Mouse (Mus musculus): ENCODE measurements at regions not wholly inside any gene's neighbourhood (a gene's known extent, or its start where the extent isn't known, plus 50 kb on each side); places are given as distances from the start of the nearest gene placed in this dataset.

- no peaks in the 10 kb centered on the region for H3K79me2 ChIP-seq (ENCODE audit: control insufficient read depth, insufficient read depth)
- no peak for TF ChIP-seq FOSL1 (IDR thresholded peaks at IDR 0.05; ENCODE audit: insufficient read depth, low read length, poor library complexity, severe bottlenecking)
- TF ChIP-seq MYOG (IDR thresholded peaks at IDR 0.05; ENCODE audit: control insufficient read depth, extremely low read depth, insufficient read length): no peak
- TF ChIP-seq CEBPB (IDR thresholded peaks at IDR 0.05; ENCODE audit: low read depth): no peak
- TF ChIP-seq MYOD1 (IDR thresholded peaks at IDR 0.05; ENCODE audit: control insufficient read depth, insufficient read length, low read depth): no peak
- no peak for TF ChIP-seq USF1 (IDR thresholded peaks at IDR 0.05; ENCODE audit: low read depth)
- no peak for TF ChIP-seq MAX (IDR thresholded peaks at IDR 0.05)
- TF ChIP-seq CTCF (IDR thresholded peaks at IDR 0.05; ENCODE audit: control insufficient read depth, insufficient read depth, insufficient read length): no peak
- H3K4me3 ChIP-seq (ENCODE audit: insufficient read depth, poor library complexity, severe bottlenecking): no peak overlapping the region
- H3K79me3 ChIP-seq (ENCODE audit: low read depth): no peaks in the 10 kb centered on the region
- no peaks in the 10 kb centered on the region for H3K27me3 ChIP-seq (ENCODE audit: control insufficient read depth, insufficient read depth, insufficient read length)
- no peaks in the 10 kb centered on the region for H3K36me3 ChIP-seq (ENCODE audit: control insufficient read depth, insufficient read depth)
- H3ac ChIP-seq (ENCODE audit: control insufficient read depth, insufficient read length, low read depth): no peak overlapping the region
Measured at GRCm38 (mm10) chr1:168697386-168697785, 265.3 kb upstream of the Pbx1 start.

GRCm38 (mm10) chr1:168686821-168687220 is 254.8 kb upstream of the Pbx1 start:
- no peaks in the 10 kb centered on the region for H3K79me2 ChIP-seq (ENCODE audit: control insufficient read depth, insufficient read depth)
- no peaks in the 10 kb centered on the region for H3K79me3 ChIP-seq (ENCODE audit: low read depth)
- H3K27me3 ChIP-seq (ENCODE audit: control insufficient read depth, insufficient read depth, insufficient read length): no peaks in the 10 kb centered on the region
- no peak overlapping the region for H3K4me3 ChIP-seq (ENCODE audit: insufficient read depth, poor library complexity, severe bottlenecking)
- no peak overlapping the region for H3ac ChIP-seq (ENCODE audit: control insufficient read depth, insufficient read length, low read depth)
- TF ChIP-seq CTCF (IDR thresholded peaks at IDR 0.05; ENCODE audit: control insufficient read depth, insufficient read depth, insufficient read length) (no peak), FOSL1 (IDR thresholded peaks at IDR 0.05; ENCODE audit: insufficient read depth, low read length, poor library complexity, severe bottlenecking) (no peak), USF1 (IDR thresholded peaks at IDR 0.05; ENCODE audit: low read depth) (no peak), CEBPB (IDR thresholded peaks at IDR 0.05; ENCODE audit: low read depth) (no peak), MYOG (IDR thresholded peaks at IDR 0.05; ENCODE audit: control insufficient read depth, extremely low read depth, insufficient read length) (no peak), MYOD1 (IDR thresholded peaks at IDR 0.05; ENCODE audit: control insufficient read depth, insufficient read length, low read depth) (no peak), MAX (IDR thresholded peaks at IDR 0.05) (no peak)
- H3K36me3 ChIP-seq (ENCODE audit: control insufficient read depth, insufficient read depth): no peaks in the 10 kb centered on the region

DNA sequence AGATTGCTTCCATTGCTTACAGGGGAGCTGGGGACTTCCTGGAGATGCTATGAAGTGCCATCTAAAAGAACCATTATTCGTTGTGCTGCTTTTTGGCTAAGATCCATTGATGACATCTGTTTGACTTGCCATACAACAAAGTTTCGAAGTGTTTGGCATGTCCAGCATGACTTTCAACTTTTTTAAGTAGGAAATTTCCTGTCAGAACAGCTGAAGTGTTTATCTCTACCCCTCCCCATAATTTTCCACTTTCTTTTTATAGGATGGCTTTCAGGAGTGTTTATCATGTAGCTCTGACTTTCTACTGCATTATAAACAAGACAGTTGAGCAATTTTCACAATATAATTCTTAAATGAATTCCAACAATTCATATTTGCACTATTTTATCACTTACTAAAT is 253.1 kb upstream of the Pbx1 start:
- Histone ChIP-seq H3ac (ENCODE audit: control insufficient read depth, insufficient read length, low read depth) (no peak overlapping the region), H3K79me3 (ENCODE audit: low read depth) (no peaks in the 10 kb centered on the region), H3K79me2 (ENCODE audit: control insufficient read depth, insufficient read depth) (no peaks in the 10 kb centered on the region), H3K4me3 (ENCODE audit: insufficient read depth, poor library complexity, severe bottlenecking) (no peak overlapping the region), H3K27me3 (ENCODE audit: control insufficient read depth, insufficient read depth, insufficient read length) (no peaks in the 10 kb centered on the region), H3K36me3 (ENCODE audit: control insufficient read depth, insufficient read depth) (no peaks in the 10 kb centered on the region)
- TF ChIP-seq MYOD1 (IDR thresholded peaks at IDR 0.05; ENCODE audit: control insufficient read depth, insufficient read length, low read depth) (no peak), CTCF (IDR thresholded peaks at IDR 0.05; ENCODE audit: control insufficient read depth, insufficient read depth, insufficient read length) (no peak), MYOG (IDR thresholded peaks at IDR 0.05; ENCODE audit: control insufficient read depth, extremely low read depth, insufficient read length) (no peak), MAX (IDR thresholded peaks at IDR 0.05) (no peak), FOSL1 (IDR thresholded peaks at IDR 0.05; ENCODE audit: insufficient read depth, low read length, poor library complexity, severe bottlenecking) (no peak), CEBPB (IDR thresholded peaks at IDR 0.05; ENCODE audit: low read depth) (no peak), USF1 (IDR thresholded peaks at IDR 0.05; ENCODE audit: low read depth) (no peak)

DNA sequence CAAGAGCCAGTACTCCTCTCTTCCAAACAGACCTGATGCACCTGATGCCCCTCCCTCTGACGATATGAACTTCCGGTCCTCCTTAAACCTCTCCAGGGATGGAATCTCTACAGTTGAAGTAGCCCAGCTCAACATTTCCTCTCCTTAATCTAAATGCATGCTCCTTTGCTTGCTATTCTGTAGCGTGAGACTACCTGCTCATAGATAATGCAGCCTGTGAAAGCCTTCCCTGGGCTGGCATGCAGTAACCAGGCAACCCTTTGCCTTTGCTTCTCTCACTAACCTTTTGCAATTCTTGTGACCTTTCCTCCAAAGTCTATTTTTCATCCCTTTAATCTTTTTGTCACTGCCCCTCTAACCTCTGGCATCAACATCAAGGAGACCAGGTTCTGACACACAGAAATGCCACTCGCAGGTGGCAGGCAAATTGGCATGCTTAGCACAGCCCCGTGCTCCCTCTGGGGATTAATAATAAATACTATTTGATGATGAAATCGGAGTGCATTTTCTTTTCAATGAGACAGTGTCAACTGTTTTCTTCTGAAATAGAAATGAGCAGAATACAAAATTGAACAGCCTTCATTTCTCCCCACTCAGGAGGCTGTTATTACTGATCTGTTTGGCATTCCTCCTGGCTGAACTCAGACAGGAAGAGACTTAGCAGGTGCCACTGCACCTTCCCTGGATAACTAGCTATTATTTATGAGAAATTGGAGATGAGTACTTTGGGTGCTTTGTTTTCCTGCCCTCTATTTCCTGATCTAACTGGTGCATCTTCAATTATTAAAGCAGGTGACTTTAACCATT is 249.8 kb upstream of the Pbx1 start:
- no peaks in the 10 kb centered on the region for H3K27me3 ChIP-seq (ENCODE audit: control insufficient read depth, insufficient read depth, insufficient read length)
- H3ac ChIP-seq (ENCODE audit: control insufficient read depth, insufficient read length, low read depth): no peak overlapping the region
- H3K79me2 ChIP-seq (ENCODE audit: control insufficient read depth, insufficient read depth): no peaks in the 10 kb centered on the region
- TF ChIP-seq USF1 (IDR thresholded peaks at IDR 0.05; ENCODE audit: low read depth) (no peak), CEBPB (IDR thresholded peaks at IDR 0.05; ENCODE audit: low read depth) (no peak), MAX (IDR thresholded peaks at IDR 0.05) (no peak), FOSL1 (IDR thresholded peaks at IDR 0.05; ENCODE audit: insufficient read depth, low read length, poor library complexity, severe bottlenecking) (no peak), MYOG (IDR thresholded peaks at IDR 0.05; ENCODE audit: control insufficient read depth, extremely low read depth, insufficient read length) (no peak), CTCF (IDR thresholded peaks at IDR 0.05; ENCODE audit: control insufficient read depth, insufficient read depth, insufficient read length) (no peak), MYOD1 (IDR thresholded peaks at IDR 0.05; ENCODE audit: control insufficient read depth, insufficient read length, low read depth) (no peak)
- H3K4me3 ChIP-seq (ENCODE audit: insufficient read depth, poor library complexity, severe bottlenecking): no peak overlapping the region
- no peaks in the 10 kb centered on the region for H3K36me3 ChIP-seq (ENCODE audit: control insufficient read depth, insufficient read depth)
- H3K79me3 ChIP-seq (ENCODE audit: low read depth): no peaks in the 10 kb centered on the region

- TF ChIP-seq CTCF (IDR thresholded peaks at IDR 0.05; ENCODE audit: control insufficient read depth, insufficient read depth, insufficient read length): no peak
- TF ChIP-seq FOSL1 (IDR thresholded peaks at IDR 0.05; ENCODE audit: insufficient read depth, low read length, poor library complexity, severe bottlenecking): no peak
- no peak for TF ChIP-seq MYOD1 (IDR thresholded peaks at IDR 0.05; ENCODE audit: control insufficient read depth, insufficient read length, low read depth)
- TF ChIP-seq CEBPB (IDR thresholded peaks at IDR 0.05; ENCODE audit: low read depth): no peak
- no peak for TF ChIP-seq USF1 (IDR thresholded peaks at IDR 0.05; ENCODE audit: low read depth)
- TF ChIP-seq MYOG (IDR thresholded peaks at IDR 0.05; ENCODE audit: control insufficient read depth, extremely low read depth, insufficient read length): no peak
- TF ChIP-seq MAX (IDR thresholded peaks at IDR 0.05): no peak
- H3ac ChIP-seq (ENCODE audit: control insufficient read depth, insufficient read length, low read depth): no peak overlapping the region
- no peak overlapping the region for H3K4me3 ChIP-seq (ENCODE audit: insufficient read depth, poor library complexity, severe bottlenecking)
- H3K36me3 ChIP-seq (ENCODE audit: control insufficient read depth, insufficient read depth): no peaks in the 10 kb centered on the region
- no peaks in the 10 kb centered on the region for H3K79me2 ChIP-seq (ENCODE audit: control insufficient read depth, insufficient read depth)
- no peaks in the 10 kb centered on the region for H3K27me3 ChIP-seq (ENCODE audit: control insufficient read depth, insufficient read depth, insufficient read length)
- H3K79me3 ChIP-seq (ENCODE audit: low read depth): no peaks in the 10 kb centered on the region
Measured at GRCm38 (mm10) chr1:168680674-168681073, 248.6 kb upstream of the Pbx1 start.
